Mouse (Mus musculus) heart, embryonic 14.5 days (tissue): ENCODE results near the gene Kank1. TPM values are rescaled to one million over a fixed set of nuclear protein-coding genes. Genes with fewer than 3 reads are reported as not detected.
A peak's percentile ranks its signal among the peaks of the same experiment; 100 is the strongest.

Experiments used
- ATAC-seq: fragments of 200-750 bp; cut with Nextera tagmentation; 2 replicates; pipeline ENCODE4 v1.8.0; 2017; ENCODE audit warnings: low read depth, moderate TSS enrichment; ENCODE audit not compliant: insufficient number of reproducible peaks, insufficient read depth, low FRiP score
- H3K27ac ChIP-seq, 2 experiments: fragments of 200-500 bp in 1 of 2; fragments of 300-500 bp in 1 of 2; sonication (generic) in 1 of 2; replicated peaks in 1 of 2; 2 replicates each; pipeline ENCODE4 v1.5.1; 2012 to 2014; ENCODE audit warnings: low read depth in 2 of 2, low read length in 2 of 2, control low read depth in 1 of 2, mild to moderate bottlenecking in 1 of 2, mixed read lengths in 1 of 2; ENCODE audit not compliant: control insufficient read depth in 1 of 2, insufficient read depth in 1 of 2
- H3K27me3 ChIP-seq: fragments of 300-500 bp; sonication (generic); 2 replicates; pipeline ENCODE4 v1.6.1; 2014; ENCODE audit warnings: mild to moderate bottlenecking, low read length, control low read depth; ENCODE audit not compliant: control insufficient read depth, insufficient read depth
- H3K36me3 ChIP-seq: fragments of 300-500 bp; sonication (generic); 2 replicates; pipeline ENCODE4 v1.6.1; 2014; ENCODE audit warnings: mild to moderate bottlenecking, control low read depth, low read length, mixed read lengths; ENCODE audit not compliant: control insufficient read depth, insufficient read depth
- H3K4me1 ChIP-seq, 2 experiments: fragments of 200-500 bp in 1 of 2; fragments of 300-500 bp in 1 of 2; sonication (generic) in 1 of 2; 2 replicates each; pipeline ENCODE4 v1.6.1; 2012 to 2014; ENCODE audit warnings: low read length in 2 of 2, control low read depth in 1 of 2, mixed read lengths in 1 of 2; ENCODE audit not compliant: control insufficient read depth in 2 of 2, insufficient read depth in 2 of 2
- H3K4me2 ChIP-seq: fragments of 300-500 bp; sonication (generic); 2 replicates; pipeline ENCODE4 v1.6.1; 2014; ENCODE audit warnings: mild to moderate bottlenecking, low read length
- H3K4me3 ChIP-seq, 2 experiments: fragments of 200-500 bp in 1 of 2; fragments of 300-500 bp in 1 of 2; sonication (generic) in 1 of 2; 2 replicates each; pipeline ENCODE4 v1.5.1; 2012 to 2014; ENCODE audit warnings: low read length in 2 of 2, mild to moderate bottlenecking in 2 of 2, control low read depth in 1 of 2, low read depth in 1 of 2, moderate library complexity in 1 of 2; ENCODE audit not compliant: control insufficient read depth in 1 of 2, insufficient read depth in 1 of 2
- H3K9ac ChIP-seq: fragments of 300-500 bp; sonication (generic); 2 replicates; pipeline ENCODE4 v1.6.1; 2014; ENCODE audit warnings: mild to moderate bottlenecking, low read length
- H3K9me3 ChIP-seq: fragments of 300-500 bp; sonication (generic); 2 replicates; pipeline ENCODE4 v1.6.1; 2016; ENCODE audit warnings: low read length, control low read depth; ENCODE audit not compliant: control insufficient read depth
- WGBS: fragments of 180-500 bp; shearing (Covaris S2); extraction: QIAGEN DNeasy Blood & Tissue Kit; methylation state at CpG from one replicate; pipeline ENCODE4 v1.1.7; 2014; 5-methylcytosine and 5-hydroxymethylcytosine counted together
- polyA plus RNA-seq: library from polyadenylated mRNA; unstranded; fragments of >200 nt; fragmentation: Nextera tagmentation; extraction: Ambion mirVana; gene quantifications from 2 replicates; pipeline ENCODE4 v1.2.1, GENCODE M21; 2014

Kank1 gene
- polyA plus RNA-seq, 1 experiment from 2014 or later: 46.4 TPM

GRCm38 (mm10) chr19:25253628-25254027, 16.9 kb downstream of the Kank1 start:
- Histone ChIP-seq H3K27ac (peak overlapping the region; percentile 78 to 84), H3K4me2 (peak overlapping the region; percentile 28), H3K9ac (no peak overlapping the region), H3K4me3 (no peak overlapping the region), H3K4me1 (peaks cover 20 to 39% of the 10 kb centered on the region in 2 experiments), H3K36me3 (no peaks in the 10 kb centered on the region), H3K27me3 (no peaks in the 10 kb centered on the region), H3K9me3 (no peaks in the 10 kb centered on the region)
- 37% methylated on average over 3 of the region's 3 CpGs for whole genome bisulfite sequencing
- peak; percentile 32; the same call in 1 of the 2 replicates for ATAC-seq

GRCm38 (mm10) chr19:25258321-25258720, 21.5 kb downstream of the Kank1 start:
- no peak overlapping the region for H3K9ac ChIP-seq
- no peaks in the 10 kb centered on the region for H3K27me3 ChIP-seq
- H3K36me3 ChIP-seq: no peaks in the 10 kb centered on the region
- no peaks in the 10 kb centered on the region for H3K9me3 ChIP-seq
- H3K4me1 ChIP-seq: peaks cover 10 to 23% of the 10 kb centered on the region in 2 experiments
- no peak for ATAC-seq
- H3K4me3 ChIP-seq: no peak overlapping the region
- no peak overlapping the region for H3K4me2 ChIP-seq
- H3K27ac ChIP-seq: no peak overlapping the region
- 77% methylated on average over 6 of the region's 6 CpGs for WGBS

DNA sequence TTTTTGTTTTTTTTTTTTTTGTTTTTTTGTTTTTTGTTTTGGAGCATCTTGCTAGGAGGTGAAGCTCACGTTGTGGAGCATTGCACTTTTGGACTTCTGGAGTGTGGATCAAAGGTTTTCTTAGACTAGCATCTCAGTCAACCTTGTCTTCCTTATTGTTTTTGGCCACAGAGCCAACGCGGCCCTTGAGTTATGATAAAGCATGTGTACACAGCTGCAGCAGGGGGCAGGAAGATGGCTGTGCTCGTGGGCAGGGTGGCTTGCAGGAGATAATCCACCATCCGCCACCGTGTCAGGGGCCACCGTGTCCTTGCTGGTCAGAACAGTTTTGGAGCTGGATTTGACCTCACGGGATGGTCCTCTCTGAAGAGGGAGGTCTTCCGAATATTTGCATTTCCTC, 29.4 kb downstream of the Kank1 start:
- ATAC-seq: no peak

DNA sequence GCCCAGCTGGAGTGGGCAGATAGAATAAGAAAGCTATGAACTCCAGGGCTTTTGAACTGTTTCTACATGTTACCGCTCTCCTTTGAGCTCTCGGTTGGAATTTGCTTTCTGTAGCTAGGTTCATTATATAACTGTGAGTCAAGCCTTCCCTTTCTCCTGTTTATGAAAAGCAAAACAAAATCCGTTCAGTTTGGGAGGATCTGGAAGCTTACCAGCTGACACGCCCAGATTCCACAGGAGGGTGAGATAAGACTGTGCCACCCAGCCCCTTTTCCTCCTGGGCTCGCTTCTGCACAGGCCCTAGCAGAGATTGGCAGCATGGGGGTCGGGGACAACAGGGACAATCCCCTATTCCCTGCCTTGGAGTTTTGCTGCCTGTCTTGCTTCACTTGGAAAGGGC, 30.5 kb downstream of the Kank1 start:
- Histone ChIP-seq H3K36me3 (no peaks in the 10 kb centered on the region), H3K4me3 (no peak overlapping the region), H3K27ac (peak overlapping the region in 1 of 2 experiments; percentile 28; a peak in 1 of 4 replicates), H3K9me3 (0 out of 2 replicates have a peak, but pooled peaks cover 4% of the 10 kb centered on the region), H3K9ac (no peak overlapping the region; the same call in 1 of the 2 replicates), H3K4me2 (peak overlapping the region; percentile 33), H3K4me1 (peaks cover 23 to 40% of the 10 kb centered on the region in 2 experiments), H3K27me3 (no peaks in the 10 kb centered on the region)
- WGBS: 20% methylated on average over 6 of the region's 6 CpGs
- no peak for ATAC-seq

More for the DNA sequence above, 29.4 kb downstream of the Kank1 start:
- H3K9me3 ChIP-seq: 0 out of 2 replicates have a peak, but pooled peaks cover 4% of the 10 kb centered on the region
- no peaks in the 10 kb centered on the region for H3K27me3 ChIP-seq
- H3K27ac ChIP-seq: no peak overlapping the region
- H3K9ac ChIP-seq: no peak overlapping the region
- no peak overlapping the region for H3K4me3 ChIP-seq
- H3K4me1 ChIP-seq: peaks cover 18 to 31% of the 10 kb centered on the region in 2 experiments
- no peaks in the 10 kb centered on the region for H3K36me3 ChIP-seq
- H3K4me2 ChIP-seq: no peak overlapping the region
- 44% methylated on average over 9 of the region's 9 CpGs for WGBS

DNA sequence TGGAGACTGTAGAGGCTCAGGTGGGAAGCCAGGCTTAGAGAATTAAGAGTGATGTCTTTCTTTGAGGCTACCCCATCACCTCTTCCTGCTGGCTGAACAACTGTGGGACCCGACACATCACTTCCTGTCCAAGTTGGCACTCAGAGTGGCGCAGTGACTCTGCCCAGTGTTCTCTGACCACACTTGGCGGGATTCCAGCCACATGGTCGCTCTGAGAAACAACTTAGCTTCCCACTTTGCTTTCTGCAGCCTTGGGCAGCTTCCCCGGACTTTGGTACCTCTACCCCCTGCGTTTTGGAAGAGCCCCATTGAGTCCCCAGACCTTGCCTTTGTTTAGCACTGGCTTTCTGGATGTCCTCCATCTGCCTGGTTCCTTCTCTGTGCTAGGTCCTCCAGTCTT, 31.8 kb downstream of the Kank1 start:
- 0 out of 2 replicates have a peak, but pooled peaks cover 4% of the 10 kb centered on the region for H3K9me3 ChIP-seq
- no peak overlapping the region for H3K4me2 ChIP-seq

DNA sequence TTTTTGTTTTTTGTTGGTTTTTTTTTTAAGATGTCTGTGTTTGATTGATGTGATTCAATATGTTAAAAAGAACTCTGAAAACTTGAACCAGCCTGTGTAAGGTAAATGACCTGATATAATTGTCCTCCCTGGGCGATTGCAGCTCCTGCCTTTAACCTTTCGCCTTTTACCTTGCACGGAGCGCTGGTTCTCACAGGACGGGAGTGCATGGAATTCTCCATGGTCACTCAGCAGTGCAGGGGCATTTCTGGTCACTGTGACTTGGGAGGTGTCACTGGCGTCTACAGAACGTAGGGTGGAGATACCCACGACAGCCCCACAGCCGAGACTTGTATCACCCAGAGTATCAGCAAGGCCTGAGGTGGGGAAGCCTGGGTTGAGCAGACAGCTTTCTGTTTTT, 34.8 kb downstream of the Kank1 start:
- Histone ChIP-seq H3K4me1 (peaks cover 25 to 50% of the 10 kb centered on the region in 2 experiments), H3K4me3 (no peak overlapping the region), H3K36me3 (peaks cover 4% of the 10 kb centered on the region; the same call in 1 of the 2 replicates), H3K9ac (peak overlapping the region; percentile 34; the same call in 1 of the 2 replicates), H3K9me3 (0 out of 2 replicates have a peak, but pooled peaks cover 4% of the 10 kb centered on the region), H3K27me3 (no peaks in the 10 kb centered on the region), H3K27ac (0 out of 4 replicates have a peak overlapping the region, but pooled peaks of 1 of the 2 experiments have one; percentile 19), H3K4me2 (no peak overlapping the region)
- no peak for ATAC-seq
- 43% methylated on average over 9 of the region's 9 CpGs for WGBS

More for the DNA sequence above, 31.8 kb downstream of the Kank1 start:
- H3K9ac ChIP-seq: peak overlapping the region; percentile 25; the same call in 1 of the 2 replicates
- H3K4me1 ChIP-seq: peaks cover 29 to 49% of the 10 kb centered on the region in 2 experiments
- no peaks in the 10 kb centered on the region for H3K27me3 ChIP-seq
- H3K4me3 ChIP-seq: no peak overlapping the region
- no peak overlapping the region for H3K27ac ChIP-seq
- WGBS: 58% methylated on average over 6 of the region's 6 CpGs
- no peaks in the 10 kb centered on the region for H3K36me3 ChIP-seq
- ATAC-seq: no peak

GRCm38 (mm10) chr19:25273179-25273578, 36.4 kb downstream of the Kank1 start:
- Histone ChIP-seq H3K4me3 (no peak overlapping the region), H3K4me2 (peak overlapping the region; percentile 54), H3K27me3 (no peaks in the 10 kb centered on the region), H3K27ac (peak overlapping the region; percentile 89 to 90), H3K9ac (0 out of 2 replicates have a peak overlapping the region, but pooled peaks have one; percentile 17), H3K9me3 (0 out of 2 replicates have a peak, but pooled peaks cover 4% of the 10 kb centered on the region), H3K36me3 (peaks cover 4% of the 10 kb centered on the region; the same call in 1 of the 2 replicates), H3K4me1 (peaks cover 26 to 49% of the 10 kb centered on the region in 2 experiments)
- ATAC-seq: peak; percentile 51; the same call in 1 of the 2 replicates
